Mouse (Mus musculus) layer of hippocampus, adult 2 months (tissue): Measurements from ENCODE around the gene Lmntd2. TPM values are rescaled to one million over a fixed set of nuclear protein-coding genes. Genes with fewer than 3 reads are reported as not detected.
A peak's percentile ranks its signal among the peaks of the same experiment; 100 is the strongest.

Source experiments
- DNase-seq, 2 experiments: peaks; one replicate each; pipeline ENCODE4 v3.0.0; 2022; ENCODE audit warnings: low spot score in 2 of 2
- H3K27ac ChIP-seq: fragments of 200-600 bp; 2 replicates; pipeline ENCODE4 v1.8.1; 2022
- H3K4me3 ChIP-seq: fragments of 200-600 bp; 2 replicates; pipeline ENCODE4 v1.8.1; 2022; ENCODE audit warnings: mild to moderate bottlenecking
- CTCF ChIP-seq: fragments of 200-600 bp; conservative IDR thresholded peaks from 2 replicates; pipeline ENCODE4 v1.8.1; 2022; ENCODE audit warnings: antibody characterized with exemption, mild to moderate bottlenecking, moderate library complexity
- total RNA-seq, 2 experiments: library from RNA; stranded (reverse); gene quantifications; 2 replicates each; pipeline ENCODE4 v1.2.3; 2021

Lmntd2 gene
- total RNA-seq, 2 experiments from 2014 or later, result not detected

GRCm38 (mm10) chr7:141221249-141222125 is 7.6 kb upstream of the Lmntd2 start:
- Histone ChIP-seq H3K27ac (peak overlapping the region; percentile 63), H3K4me3 (peak overlapping the region; percentile 52)
- peak; percentile 89 to 94 for DNase-seq
- peak; percentile 48 for TF ChIP-seq CTCF

GRCm38 (mm10) chr7:141220377-141220776 is 6.5 kb upstream of the Lmntd2 start:
- no peak for TF ChIP-seq CTCF
- no peak for DNase-seq
- H3K4me3 ChIP-seq, result no peak overlapping the region

GRCm38 (mm10) chr7:141219558-141220099 is 5.7 kb upstream of the Lmntd2 start:
- Histone ChIP-seq H3K4me3 (no peak overlapping the region), H3K27ac (no peak overlapping the region)

More at GRCm38 (mm10) chr7:141220377-141220776, 6.5 kb upstream of the Lmntd2 start:
- H3K27ac ChIP-seq, result no peak overlapping the region

DNA sequence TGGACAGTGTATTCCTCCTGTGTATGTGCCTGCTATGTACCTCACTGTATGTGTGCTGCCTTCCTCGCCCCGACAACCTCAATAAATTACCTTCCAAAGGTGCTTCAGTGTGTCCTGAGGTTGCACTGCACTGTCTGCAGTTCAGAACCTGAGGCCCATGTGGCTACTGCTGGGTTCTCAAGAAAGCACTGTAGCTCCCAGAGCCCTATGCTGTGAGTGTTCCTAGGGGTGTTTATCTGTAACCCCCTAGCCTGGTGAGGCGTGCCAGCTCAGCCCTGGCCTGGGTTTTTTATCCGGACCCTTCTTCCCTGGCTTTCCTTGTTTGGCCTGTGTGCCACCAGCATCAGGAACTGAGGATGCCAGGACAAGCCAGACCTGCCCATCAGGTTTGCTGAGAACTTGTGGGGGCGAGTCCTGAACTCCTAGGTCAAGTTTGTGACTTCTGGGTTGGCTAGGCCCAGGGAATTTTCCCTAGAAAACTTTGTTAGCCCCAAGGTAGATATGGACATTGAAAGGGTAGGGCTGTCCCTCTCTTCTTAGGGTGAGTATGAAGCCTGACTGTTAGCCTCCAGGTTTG is 4.8 kb upstream of the Lmntd2 start:
- DNase-seq, result no peak
- Histone ChIP-seq H3K27ac (no peak overlapping the region), H3K4me3 (no peak overlapping the region)
- no peak for TF ChIP-seq CTCF

More at GRCm38 (mm10) chr7:141219558-141220099, 5.7 kb upstream of the Lmntd2 start:
- TF ChIP-seq CTCF, result no peak
- no peak for DNase-seq

GRCm38 (mm10) chr7:141218141-141218540 is 4.3 kb upstream of the Lmntd2 start:
- H3K27ac ChIP-seq, result no peak overlapping the region
- no peak for DNase-seq
- H3K4me3 ChIP-seq, result no peak overlapping the region
- TF ChIP-seq CTCF, result no peak

GRCm38 (mm10) chr7:141217343-141218013 is 3.6 kb upstream of the Lmntd2 start:
- TF ChIP-seq CTCF, result no peak
- DNase-seq, result no peak
- H3K27ac ChIP-seq, result no peak overlapping the region
- no peak overlapping the region for H3K4me3 ChIP-seq

GRCm38 (mm10) chr7:141216894-141217293 is 3.0 kb upstream of the Lmntd2 start:
- no peak for TF ChIP-seq CTCF
- DNase-seq, result no peak
- H3K27ac ChIP-seq, result no peak overlapping the region
- H3K4me3 ChIP-seq, result no peak overlapping the region

- no peak overlapping the region for H3K27ac ChIP-seq
- DNase-seq, result no peak
- TF ChIP-seq CTCF, result no peak
Observed at GRCm38 (mm10) chr7:141215880-141216733, 2.2 kb upstream of the Lmntd2 start.

GRCm38 (mm10) chr7:141215101-141215879 is 1.4 kb upstream of the Lmntd2 start, which contains the start of gene Rassf7:
Gene Rassf7 (plus strand): TSS chr7:141215860.
- TF ChIP-seq CTCF, result no peak
- peak; percentile 75 to 76 for DNase-seq
- Histone ChIP-seq H3K27ac (no peak within 1 kb of the TSS), H3K4me3 (peak within 1 kb of the TSS; percentile 66)

More at GRCm38 (mm10) chr7:141215880-141216733, 2.2 kb upstream of the Lmntd2 start:
- peak overlapping the region; percentile 66 for H3K4me3 ChIP-seq

- H3K4me3 ChIP-seq, result no peak overlapping the region
- no peak for DNase-seq
- TF ChIP-seq CTCF, result no peak
- no peak overlapping the region for H3K27ac ChIP-seq
Observed at GRCm38 (mm10) chr7:141214310-141214709, 430 bp upstream of the Lmntd2 start.

GRCm38 (mm10) chr7:141213133-141213532 is 747 bp downstream of the Lmntd2 start:
- H3K4me3 ChIP-seq, result no peak overlapping the region
- TF ChIP-seq CTCF, result no peak
- DNase-seq, result no peak
- no peak overlapping the region for H3K27ac ChIP-seq
